Mouse (Mus musculus) limb, embryonic 12.5 days (tissue): ENCODE measurements at regions not wholly inside any gene's neighbourhood (a gene's known extent, or its start where the extent isn't known, plus 50 kb on each side); places are given as distances from the start of the nearest gene placed in this dataset.

Source experiments
- ATAC-seq: fragments of 200-750 bp; cut with Nextera tagmentation; 2 replicates; pipeline ENCODE4 v1.8.0; 2017; ENCODE audit warnings: low read depth, moderate TSS enrichment; ENCODE audit not compliant: insufficient number of reproducible peaks, insufficient read depth, low FRiP score, low TSS enrichment
- H3K27ac ChIP-seq: fragments of 300-500 bp; sonication (generic); 2 replicates; pipeline ENCODE4 v1.5.1; 2016; ENCODE audit warnings: mild to moderate bottlenecking, moderate library complexity
- H3K27me3 ChIP-seq: fragments of 300-500 bp; sonication (generic); 2 replicates; pipeline ENCODE4 v1.6.1; 2016; ENCODE audit warnings: mild to moderate bottlenecking, moderate library complexity
- H3K36me3 ChIP-seq: fragments of 300-500 bp; sonication (generic); 2 replicates; pipeline ENCODE4 v1.6.1; 2016; ENCODE audit warnings: mild to moderate bottlenecking, moderate library complexity
- H3K4me1 ChIP-seq: fragments of 300-500 bp; sonication (generic); replicated peaks from 2 replicates; pipeline ENCODE4 v1.6.1; 2016
- H3K4me2 ChIP-seq: fragments of 300-500 bp; sonication (generic); 2 replicates; pipeline ENCODE4 v1.6.1; 2016; ENCODE audit warnings: mild to moderate bottlenecking, moderate library complexity
- H3K4me3 ChIP-seq: fragments of 300-500 bp; sonication (generic); replicated peaks from 2 replicates; pipeline ENCODE4 v1.5.1; 2016; ENCODE audit warnings: mild to moderate bottlenecking
- H3K9ac ChIP-seq: fragments of 300-500 bp; sonication (generic); replicated peaks from 2 replicates; pipeline ENCODE4 v1.6.1; 2016; ENCODE audit warnings: mild to moderate bottlenecking, moderate library complexity
- H3K9me3 ChIP-seq: fragments of 300-500 bp; sonication (generic); 2 replicates; pipeline ENCODE4 v1.6.1; 2016; ENCODE audit warnings: mild to moderate bottlenecking, moderate library complexity
- WGBS: fragments of 180-500 bp; shearing (Covaris S2); methylation state at CpG from one replicate; pipeline ENCODE4 v1.1.7; 2016; 5-methylcytosine and 5-hydroxymethylcytosine counted together

DNA sequence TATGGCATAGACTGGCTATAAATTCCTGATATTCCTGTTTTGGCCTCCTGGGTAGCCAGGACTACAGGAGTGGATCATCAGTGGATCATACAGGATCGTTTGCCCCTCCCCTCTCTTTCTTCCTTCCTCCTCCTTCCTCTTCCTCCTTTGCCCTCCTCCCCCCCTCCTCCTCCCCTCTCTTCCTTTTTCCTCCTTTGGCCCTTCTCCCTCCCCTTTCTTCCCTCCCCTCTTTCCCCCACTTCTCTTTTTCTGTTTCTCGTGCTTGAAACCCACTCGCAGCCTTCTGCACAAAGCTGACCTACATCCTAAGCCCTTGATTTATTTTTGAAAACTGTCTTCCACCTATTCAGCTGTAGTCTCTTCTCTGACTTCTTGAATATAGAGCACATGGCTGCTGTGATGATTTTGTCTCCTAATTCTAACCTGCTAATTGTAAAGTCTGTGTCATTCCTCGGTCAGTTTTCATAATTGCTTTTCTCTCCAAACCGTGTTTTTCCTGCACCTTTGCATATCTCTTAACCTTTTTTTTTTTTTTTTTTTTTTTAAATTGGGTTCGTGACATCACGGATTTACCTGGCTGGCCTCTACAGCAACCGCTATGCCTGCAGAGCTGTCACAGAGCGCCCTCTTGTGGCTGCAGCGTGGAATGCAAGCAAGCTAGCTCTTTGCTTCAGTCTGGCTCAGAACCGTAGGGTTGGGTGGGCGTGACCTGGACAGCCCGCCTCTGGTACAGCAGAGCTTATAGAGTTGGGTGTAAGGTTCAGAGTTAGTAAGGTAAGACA is 78.8 kb upstream of the Tmem45b start:
- peak; percentile 88 for ATAC-seq
- Histone ChIP-seq H3K4me2 (no peak overlapping the region), H3K27me3 (no peaks in the 10 kb centered on the region), H3K4me3 (no peak overlapping the region), H3K27ac (no peak overlapping the region), H3K4me1 (no peaks in the 10 kb centered on the region), H3K9me3 (no peaks in the 10 kb centered on the region), H3K9ac (no peak overlapping the region), H3K36me3 (no peaks in the 10 kb centered on the region)
- 13% methylated on average over 13 of the region's 13 CpGs for WGBS

- Histone ChIP-seq H3K4me2 (no peak overlapping the region), H3K9ac (no peak overlapping the region), H3K36me3 (no peaks in the 10 kb centered on the region), H3K27me3 (no peaks in the 10 kb centered on the region), H3K9me3 (no peaks in the 10 kb centered on the region), H3K4me1 (no peaks in the 10 kb centered on the region), H3K27ac (no peak overlapping the region), H3K4me3 (no peak overlapping the region)
- no peak for ATAC-seq
- WGBS, result 65% methylated on average over 5 of the region's 5 CpGs
These were observed 77.4 kb upstream of the Tmem45b start for GRCm38 (mm10) chr9:31541615-31542191.

DNA sequence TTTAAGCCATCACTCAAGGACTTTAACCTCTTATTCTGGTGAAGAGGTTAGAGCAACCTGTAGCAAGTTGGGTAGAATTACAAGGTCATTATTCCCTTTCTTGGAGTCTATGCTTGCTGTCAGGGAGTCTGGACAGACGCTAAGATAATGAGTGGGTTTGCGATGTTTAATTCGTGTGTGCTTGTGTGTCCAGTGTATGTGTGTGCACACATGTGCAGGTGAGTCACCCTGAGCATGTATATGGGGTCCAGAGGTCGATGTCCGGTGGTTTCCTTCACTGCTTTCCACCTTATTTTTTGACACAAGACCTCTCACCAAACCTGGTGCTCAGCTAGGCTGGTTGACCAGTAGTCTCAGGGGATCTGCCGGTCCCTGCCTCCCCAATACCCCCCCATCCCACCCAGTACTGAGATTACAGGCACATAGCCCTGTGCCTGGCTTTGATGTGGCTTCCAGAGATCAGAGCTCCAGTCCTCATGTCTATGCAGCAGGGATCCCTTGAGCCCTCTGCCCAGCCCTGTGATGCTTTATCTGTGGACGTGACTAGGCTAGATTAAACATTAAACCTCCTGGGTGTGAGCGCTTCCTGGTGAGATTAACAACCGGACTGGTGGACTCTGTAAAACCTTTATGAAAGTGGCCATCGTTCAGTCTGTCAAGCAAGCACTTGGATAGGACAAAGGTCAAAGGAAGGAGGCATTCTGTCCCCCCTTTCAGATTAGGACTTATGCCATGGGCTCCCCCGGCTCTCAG is 74.4 kb upstream of the Tmem45b start:
- Histone ChIP-seq H3K4me1 (no peaks in the 10 kb centered on the region), H3K27me3 (no peaks in the 10 kb centered on the region), H3K9ac (no peak overlapping the region), H3K4me2 (no peak overlapping the region), H3K27ac (no peak overlapping the region), H3K9me3 (no peaks in the 10 kb centered on the region), H3K36me3 (no peaks in the 10 kb centered on the region), H3K4me3 (no peak overlapping the region)
- no peak for ATAC-seq
- 87% methylated on average over 11 of the region's 11 CpGs for WGBS

DNA sequence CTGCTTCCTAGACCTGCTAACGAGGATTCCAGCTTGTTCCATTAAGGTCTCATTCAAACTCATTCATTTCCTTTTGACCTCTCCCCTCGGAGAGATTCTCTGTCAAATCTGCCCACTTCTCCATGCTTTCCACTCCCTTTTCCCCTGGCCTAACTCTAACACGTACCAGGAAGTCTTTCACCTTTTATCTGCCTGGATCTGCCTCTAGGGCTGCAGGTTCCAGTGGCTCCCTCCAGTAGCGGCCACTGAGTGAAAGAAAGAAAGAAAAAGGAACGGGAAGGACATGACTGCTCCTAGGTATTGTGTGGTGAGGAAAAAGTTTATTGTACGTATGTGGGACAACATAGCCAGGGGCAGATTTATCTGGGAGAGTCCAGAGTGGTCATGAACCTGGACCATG is 64.8 kb upstream of the Tmem45b start:
- Histone ChIP-seq H3K9me3 (no peaks in the 10 kb centered on the region), H3K4me3 (no peak overlapping the region), H3K36me3 (no peaks in the 10 kb centered on the region), H3K27me3 (no peaks in the 10 kb centered on the region), H3K4me1 (no peaks in the 10 kb centered on the region), H3K4me2 (no peak overlapping the region), H3K9ac (no peak overlapping the region), H3K27ac (no peak overlapping the region)
- 57% methylated on average over 6 of the region's 6 CpGs for whole genome bisulfite sequencing
- no peak for ATAC-seq

GRCm38 (mm10) chr9:31527216-31527615 is 63.0 kb upstream of the Tmem45b start:
- no peaks in the 10 kb centered on the region for H3K4me1 ChIP-seq
- H3K36me3 ChIP-seq, result no peaks in the 10 kb centered on the region
- H3K4me2 ChIP-seq, result no peak overlapping the region
- no peaks in the 10 kb centered on the region for H3K9me3 ChIP-seq
- no peak overlapping the region for H3K27ac ChIP-seq
- H3K4me3 ChIP-seq, result no peak overlapping the region
- no peak overlapping the region for H3K9ac ChIP-seq
- H3K27me3 ChIP-seq, result no peaks in the 10 kb centered on the region
- ATAC-seq, result no peak
- WGBS, result 70% methylated on average over 2 of the region's 2 CpGs
